Mouse (Mus musculus): ENCODE results near the gene Plekhg6. TPM values are rescaled to one million over a fixed set of nuclear protein-coding genes. Genes with fewer than 3 reads are reported as not detected.

The Plekhg6 gene
- total RNA-seq, 2 experiments from 2014 or later: 0.13 TPM; not detected in 1

DNA sequence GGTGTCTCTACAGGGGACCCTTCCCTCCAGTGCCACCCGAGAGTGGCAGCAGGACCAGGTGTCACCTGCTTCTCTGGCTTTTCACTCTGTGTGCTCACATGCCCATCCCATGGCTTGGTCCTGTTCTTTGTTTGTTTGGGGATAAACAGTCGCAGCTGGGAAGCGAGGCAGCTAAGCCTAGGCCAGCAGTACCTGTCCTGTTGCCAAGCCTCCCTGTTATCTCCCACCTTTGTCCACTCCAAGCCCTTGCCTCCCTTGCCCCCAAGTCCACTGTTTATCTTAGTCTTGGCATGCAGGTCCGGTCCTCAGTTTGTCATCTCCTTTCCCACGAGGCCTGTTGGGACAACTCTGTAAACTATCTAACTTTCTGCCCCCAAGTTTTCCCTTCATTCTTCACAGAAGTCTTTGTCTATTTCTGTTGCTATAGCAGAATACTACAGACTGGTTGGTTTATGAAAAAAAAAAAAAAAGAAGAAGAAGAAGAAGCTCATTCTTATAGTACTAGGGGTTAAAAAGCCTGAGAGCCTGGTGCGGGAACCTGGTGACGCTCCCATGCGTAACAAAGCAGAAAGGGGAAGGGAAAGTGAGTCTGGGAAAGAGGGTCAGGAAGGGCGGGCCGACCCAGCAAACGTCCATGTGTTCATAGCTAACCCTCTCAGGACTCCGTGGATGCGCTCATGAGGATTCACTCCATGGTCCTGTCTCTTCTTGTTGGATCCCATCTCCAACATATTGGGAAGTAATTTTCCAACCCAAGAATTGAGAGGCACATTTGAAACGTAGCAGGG is 47.3 kb downstream of the Plekhg6 start:
- no peak for DNase-seq (ENCODE audit: low spot score in 2 of 2)

DNA sequence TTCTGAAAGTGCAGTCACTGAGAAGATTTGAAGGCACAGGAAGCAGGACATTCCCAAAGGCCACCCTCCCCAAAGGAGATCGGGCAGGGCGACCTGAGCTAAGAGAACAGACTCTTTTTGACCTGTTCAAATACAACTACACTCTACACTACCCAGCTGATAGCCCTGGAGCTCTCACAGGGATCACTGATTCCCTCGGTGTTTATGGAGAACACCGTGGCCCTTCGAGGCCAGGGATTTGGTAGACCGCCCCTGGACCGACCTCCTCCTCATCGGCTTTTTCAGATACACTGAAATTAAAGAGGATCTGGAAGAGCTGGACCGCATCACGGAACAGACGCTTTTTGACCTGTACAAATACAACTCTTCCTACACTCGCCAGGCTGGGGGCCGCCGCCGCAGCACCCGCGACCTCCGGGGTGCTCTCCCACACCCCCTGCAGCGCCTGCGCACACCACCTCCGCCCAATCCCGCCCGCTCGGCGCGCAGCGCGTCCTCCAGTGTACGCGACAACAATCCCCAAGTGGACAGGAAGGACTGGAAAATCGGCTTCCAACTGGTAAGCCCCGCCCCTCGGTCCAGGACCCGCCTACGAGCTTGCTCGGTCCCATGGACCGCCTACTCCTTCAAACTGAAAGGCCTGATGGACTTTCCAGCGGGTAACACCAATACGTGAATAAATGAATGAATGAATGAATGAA is 49.8 kb downstream of the Plekhg6 start:
- DNase-seq (ENCODE audit: low spot score in 2 of 2): peak; percentile 93

DNA sequence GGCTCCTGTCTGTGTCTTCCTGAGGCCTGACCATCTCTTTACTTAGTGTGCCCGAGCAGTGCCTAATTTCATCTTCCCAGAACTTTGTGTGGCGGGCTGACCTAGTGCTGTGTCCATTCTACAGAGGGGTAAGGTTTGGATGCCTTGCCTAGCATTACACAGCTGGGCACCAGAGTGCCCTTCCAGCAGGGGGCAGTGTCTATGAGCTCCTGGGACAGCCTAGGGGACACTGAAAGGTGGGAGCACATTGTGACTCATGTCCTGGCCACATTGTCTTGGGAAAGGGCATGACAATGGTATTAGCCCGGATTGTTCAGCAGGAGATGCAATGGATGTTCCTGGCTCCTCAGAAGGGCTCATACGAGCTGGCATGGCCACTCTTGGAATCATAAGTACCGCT is 52.4 kb downstream of the Plekhg6 start:
- DNase-seq (ENCODE audit: low spot score in 2 of 2): peak; percentile 61 to 74

DNA sequence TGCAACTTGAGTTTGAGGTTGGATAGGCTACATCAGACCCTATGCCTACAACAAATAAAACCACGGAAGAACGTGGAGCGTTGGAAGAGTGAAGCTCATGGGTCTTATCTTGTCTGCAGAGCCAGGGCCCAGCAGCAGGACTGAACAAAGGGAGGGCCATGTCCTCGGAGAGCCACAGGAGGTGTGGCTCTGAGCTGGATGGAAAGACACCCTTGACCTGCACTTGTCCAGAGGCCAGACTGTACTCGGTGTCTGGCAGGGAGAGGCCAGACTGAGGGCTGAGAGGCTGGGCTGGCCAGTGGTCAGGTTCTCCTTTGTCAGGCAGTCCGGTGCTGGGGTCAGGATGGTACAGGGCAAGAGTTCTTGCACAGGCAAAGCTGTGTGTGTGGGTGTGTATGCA is 55.3 kb downstream of the Plekhg6 start:
- no peak for DNase-seq (ENCODE audit: low spot score in 2 of 2)

DNA sequence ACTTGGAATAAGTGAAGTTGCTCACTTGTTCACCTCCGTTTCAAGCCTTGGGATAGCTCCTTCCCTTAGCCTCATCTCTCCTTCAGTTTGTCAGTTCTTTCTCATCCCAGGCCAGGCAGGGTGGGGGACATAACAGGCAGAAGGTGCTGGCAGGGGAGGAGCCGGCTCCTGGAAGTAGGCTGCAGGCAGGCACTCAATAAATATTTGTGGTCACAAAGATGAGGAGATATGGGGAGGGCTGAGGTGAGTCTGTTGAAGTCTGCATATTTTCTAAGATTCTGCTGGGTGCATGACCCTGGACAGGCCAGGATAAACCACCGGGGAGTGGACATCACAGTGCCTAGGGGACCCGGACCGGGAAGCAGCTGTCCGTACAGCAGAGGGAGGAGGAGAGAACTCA is 57.0 kb downstream of the Plekhg6 start:
- DNase-seq (ENCODE audit: low spot score in 2 of 2): no peak

DNA sequence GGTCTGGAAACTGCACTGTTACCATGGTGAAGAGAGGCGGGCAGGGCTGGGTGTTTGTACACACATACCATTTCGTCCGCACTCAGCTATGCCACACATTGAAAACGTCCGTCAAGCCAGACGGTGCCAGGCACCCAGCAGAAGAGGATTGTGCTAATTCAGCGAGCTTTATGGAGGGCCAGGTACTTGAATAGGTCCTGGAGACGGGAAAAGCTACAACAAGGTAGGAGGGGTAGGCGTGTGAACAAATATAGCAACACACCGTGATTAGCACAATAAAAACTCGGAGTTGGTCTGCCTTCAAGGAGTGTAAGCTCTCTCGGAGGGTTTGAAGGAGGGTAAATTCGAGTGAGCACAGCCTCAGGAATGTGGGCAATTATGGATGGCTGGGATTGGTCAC is 57.8 kb downstream of the Plekhg6 start:
- no peak for DNase-seq (ENCODE audit: low spot score in 2 of 2)

DNA sequence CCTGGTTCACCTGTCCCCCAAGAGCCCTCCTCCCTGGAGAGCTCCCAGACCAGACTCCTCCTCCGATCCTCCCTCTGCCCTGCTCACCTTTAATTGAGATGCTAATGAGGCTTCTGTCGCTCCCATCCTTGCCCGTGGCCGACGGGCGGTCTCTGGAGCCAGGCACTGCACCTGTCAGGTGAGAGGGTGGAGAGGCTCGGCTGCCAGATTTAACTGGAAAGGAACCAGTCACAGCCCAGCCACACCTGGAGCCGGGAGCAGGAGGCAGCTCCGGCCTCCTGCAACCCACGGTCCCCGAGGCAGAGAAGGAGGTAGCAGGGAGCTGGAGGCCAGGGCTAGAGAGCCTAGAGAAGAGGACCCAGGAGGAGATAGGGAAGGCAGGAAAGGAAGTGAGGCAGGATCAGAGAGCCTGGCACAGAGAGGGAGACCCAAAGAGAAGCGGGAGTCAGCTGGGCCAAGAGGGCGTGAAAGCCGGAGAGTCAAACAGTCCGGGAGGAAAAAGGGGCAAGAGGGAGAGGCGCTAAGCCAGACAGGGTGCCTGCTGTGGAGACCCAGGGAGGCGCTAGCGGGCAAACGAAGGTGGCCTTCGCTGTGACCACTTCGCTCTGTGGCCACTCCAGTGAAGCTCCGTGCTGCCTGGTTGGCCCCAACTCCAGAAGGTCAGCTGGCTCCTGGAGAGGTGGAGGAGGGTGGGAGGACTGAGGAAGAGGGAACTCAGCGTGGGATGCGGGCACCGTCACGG is 59.3 kb downstream of the Plekhg6 start:
- DNase-seq (ENCODE audit: low spot score in 2 of 2): no peak

DNA sequence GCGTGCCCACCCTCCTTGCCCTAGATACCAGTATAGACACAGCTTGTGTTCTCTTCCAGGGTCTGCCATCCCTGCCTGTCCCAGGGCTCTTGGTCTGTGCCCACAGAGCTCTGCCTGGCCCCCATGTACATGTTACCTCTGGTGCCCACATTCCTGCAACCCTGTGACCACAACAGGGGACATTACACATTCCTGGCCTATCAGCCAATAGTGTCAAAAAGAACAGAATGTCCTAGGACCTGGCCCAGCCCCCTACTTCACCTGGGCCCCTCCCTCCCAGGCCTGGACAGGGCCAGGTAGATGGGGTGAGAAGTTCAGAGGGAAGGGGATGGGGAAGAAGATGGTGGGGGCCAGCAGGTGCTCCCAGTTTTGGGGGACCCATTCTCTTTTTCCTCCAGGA is 60.3 kb downstream of the Plekhg6 start, which contains the start of gene Scnn1a:
TSS of gene Scnn1a (plus strand) at position 337 of the 400 bp plus-strand sequence.
- no peak for DNase-seq (ENCODE audit: low spot score in 2 of 2)

DNA sequence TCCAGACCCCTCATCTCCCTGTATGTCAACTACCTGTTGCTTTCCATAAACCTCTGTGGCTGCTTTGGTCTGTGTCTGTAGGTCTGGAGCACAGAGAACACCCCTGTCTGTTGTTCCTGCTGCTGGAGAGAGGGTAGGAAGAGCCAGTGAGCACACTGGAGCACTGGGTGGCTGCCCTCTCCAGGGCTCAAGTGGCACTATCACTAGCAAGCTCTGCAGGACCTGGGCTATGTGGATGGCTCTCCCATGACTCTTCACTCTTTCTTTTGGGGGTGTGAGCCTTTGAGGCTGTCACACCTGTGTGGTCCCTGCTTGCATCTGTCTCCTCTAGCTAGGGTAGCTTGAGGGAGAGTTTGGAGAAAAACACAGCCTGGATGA is 60.7 kb downstream of the Plekhg6 start:
- DNase-seq (ENCODE audit: low spot score in 2 of 2): no peak

DNA sequence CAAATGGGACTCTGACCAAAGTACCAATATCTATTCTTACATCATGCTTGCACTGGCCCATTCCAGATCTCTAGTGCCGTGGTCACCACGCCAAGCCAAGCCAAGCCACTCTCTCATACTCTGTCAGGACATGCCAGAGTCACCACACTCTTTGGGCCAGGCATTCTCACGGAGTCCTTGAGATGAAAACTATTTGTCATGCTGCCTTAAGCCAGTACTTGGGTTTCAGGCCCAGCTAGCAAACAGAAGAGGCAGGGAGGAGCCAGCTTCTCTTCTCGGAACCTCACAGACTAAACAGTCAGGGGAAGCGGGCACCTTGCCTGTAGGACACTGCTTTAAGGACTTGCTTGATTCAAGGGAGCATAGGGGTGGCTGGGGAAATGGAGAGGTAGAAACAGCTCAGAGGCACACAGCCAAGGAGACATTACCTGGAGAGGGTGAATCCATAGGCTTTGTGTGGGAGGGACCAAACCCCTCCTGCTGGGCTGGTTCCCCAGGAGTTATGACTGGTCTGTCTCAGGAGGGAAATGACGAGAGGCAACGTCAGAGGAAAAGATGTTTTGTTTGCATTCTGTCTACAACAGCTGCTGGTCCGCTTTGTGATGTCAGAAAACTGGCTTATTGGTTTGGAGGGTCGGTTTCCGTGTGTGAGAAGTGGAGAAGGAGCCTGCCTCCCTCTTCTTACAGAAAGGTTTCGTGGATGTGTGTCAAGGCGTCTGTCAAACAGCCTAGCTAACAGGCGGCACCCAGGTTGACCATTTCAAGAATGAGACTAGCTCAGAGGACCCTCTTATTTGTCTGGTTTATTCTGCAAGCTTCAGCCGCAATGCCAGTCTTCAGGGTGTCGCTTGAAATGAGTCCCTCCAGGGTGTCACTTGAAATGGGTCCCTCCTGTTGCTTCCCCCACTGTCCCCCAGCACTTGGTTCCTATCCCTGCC is 61.3 kb downstream of the Plekhg6 start:
- DNase-seq (ENCODE audit: low spot score in 2 of 2): peak in 1 of 2 experiments; percentile 31

DNA sequence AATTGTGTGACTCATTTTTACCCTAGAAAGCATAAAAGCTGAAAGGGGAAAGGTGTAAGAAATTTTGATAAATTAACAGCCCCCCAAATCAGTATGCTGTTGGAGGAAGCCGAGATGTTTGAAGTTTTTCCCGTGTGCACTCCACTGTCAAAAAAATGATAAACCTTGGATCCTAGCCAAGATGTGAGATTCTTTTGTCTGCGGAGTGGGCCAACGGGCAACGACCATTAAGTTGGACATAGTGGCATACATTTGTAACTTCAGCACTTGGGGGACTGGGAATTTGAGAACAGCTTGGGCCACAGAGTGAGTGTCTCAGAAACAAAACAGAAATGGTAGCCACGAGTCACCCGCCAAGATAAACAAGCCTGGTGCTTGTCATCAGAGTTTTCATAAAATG is 63.5 kb downstream of the Plekhg6 start:
- DNase-seq (ENCODE audit: low spot score in 2 of 2): no peak

DNA sequence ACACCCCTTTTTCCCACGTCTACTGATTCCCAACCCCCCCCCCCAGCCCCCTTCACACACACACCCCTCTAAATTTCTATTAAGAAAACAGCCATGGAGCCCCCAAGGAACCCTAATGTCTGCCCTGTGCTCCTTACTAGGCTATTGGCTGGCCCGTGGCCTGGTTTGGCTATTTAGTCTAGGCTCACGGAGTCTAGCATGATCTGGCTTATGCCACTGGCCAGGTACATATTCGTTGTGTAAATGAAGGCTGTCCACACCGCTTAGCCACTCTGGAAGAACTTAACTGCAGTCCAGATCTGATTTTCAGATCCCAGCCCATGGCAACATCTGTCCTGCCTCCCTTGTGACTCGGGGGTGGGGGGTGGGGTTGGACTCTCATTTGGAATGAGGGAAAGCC is 65.8 kb downstream of the Plekhg6 start:
- DNase-seq (ENCODE audit: low spot score in 2 of 2): no peak

DNA sequence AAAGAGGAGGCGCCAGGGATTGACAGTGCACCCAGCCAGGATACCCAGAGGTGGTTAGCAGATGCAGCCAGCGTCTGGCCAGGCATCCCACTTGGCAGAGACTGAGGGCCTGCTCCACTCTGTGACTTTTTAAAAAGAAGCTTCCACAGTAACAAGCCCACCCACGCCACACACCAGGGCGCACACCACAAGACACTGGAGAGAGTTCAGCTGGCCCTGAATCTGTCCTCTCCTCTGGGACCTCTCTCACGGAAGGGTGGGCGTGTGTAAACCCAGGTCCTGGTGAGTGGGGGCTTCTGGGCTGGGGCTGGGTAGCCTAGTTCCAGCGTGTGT is 66.4 kb downstream of the Plekhg6 start:
- no peak for DNase-seq (ENCODE audit: low spot score in 2 of 2)

DNA sequence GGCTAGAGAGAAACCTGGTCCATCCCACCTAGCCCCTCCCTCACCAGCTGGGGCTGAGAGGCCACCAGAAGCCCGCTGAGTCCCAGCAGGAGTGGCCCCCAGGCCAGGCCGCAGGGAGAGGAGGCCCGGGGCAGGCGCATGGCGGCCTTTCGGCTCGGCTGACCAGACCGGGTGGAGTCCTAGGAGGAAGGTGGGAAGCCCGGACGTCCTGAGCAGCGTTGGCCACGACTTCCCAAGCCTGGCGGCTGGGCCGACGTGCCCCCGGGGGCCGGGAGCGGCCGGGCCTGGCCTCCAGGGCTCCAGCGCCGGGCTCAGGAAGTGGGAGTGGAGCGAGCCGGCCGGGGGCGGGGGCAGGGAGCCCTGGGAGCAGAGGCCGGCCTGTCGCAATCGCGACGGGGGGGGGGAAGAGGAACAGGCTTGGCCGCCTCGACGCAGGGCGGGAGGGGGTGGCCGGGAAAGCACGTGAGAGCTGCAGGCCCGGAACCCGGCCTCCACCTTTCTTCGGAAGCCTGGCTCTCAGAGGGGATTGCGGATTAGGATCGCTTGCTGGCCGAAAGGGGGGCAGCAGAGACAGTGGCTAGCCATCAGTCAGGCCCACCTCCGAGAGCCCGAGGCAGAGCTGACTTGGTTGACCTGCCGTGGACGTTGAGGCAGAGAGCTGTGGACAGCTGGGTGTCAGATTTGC is 66.9 kb downstream of the Plekhg6 start, which contains the start of gene Ltbr:
TSS of gene Ltbr (minus strand) at position 340 of the 685 bp plus-strand sequence.
- peak; percentile 84 to 85 for DNase-seq (ENCODE audit: low spot score in 2 of 2)

Other genes with a start within 250 kb of the Plekhg6 start
- gene Nop2, start 248.9 kb downstream of the Plekhg6 start, total RNA-seq (2021): 10 to 100 TPM; 51.6 to 61.3 TPM
- 10 to 100 TPM; 19.4 to 20.4 TPM for gene Iffo1, start 235.6 kb downstream of the Plekhg6 start, total RNA-seq (2021)
- gene Gapdh, start 214.3 kb downstream of the Plekhg6 start, total RNA-seq (2021): 1,000 to 10,000 TPM; 2,223 to 4,104 TPM
- 10 to 100 TPM; 15.3 to 17.1 TPM for gene Ncapd2, start 189.1 kb downstream of the Plekhg6 start, total RNA-seq (2021)
- gene Mrpl51, start 189.0 kb downstream of the Plekhg6 start, total RNA-seq (2021): 100 to 1,000 TPM; 161 to 206 TPM
- 10 to 100 TPM; 33.5 to 39.1 TPM for gene Vamp1, start 165.2 kb downstream of the Plekhg6 start, total RNA-seq (2021)
- gene Tapbpl, start 148.9 kb downstream of the Plekhg6 start, total RNA-seq (2021): 10 to 100 TPM; 10.9 to 19.5 TPM
- under 1 TPM; 0.38 to 0.46 TPM for gene Cd27, start 143.8 kb downstream of the Plekhg6 start, total RNA-seq (2021)
- not detected for gene Tuba3a, start 94.8 kb downstream of the Plekhg6 start, total RNA-seq (2021)
- gene Ltbr, start 66.9 kb downstream of the Plekhg6 start, total RNA-seq (2021): 10 to 100 TPM; 56.6 to 78.9 TPM
- gene Scnn1a, start 60.1 kb downstream of the Plekhg6 start, total RNA-seq (2021): 1 to 10 TPM; 1.3 to 1.7 TPM
- 100 to 1,000 TPM; 185 to 291 TPM for gene Tnfrsf1a, start 31.4 kb downstream of the Plekhg6 start, total RNA-seq (2021)
- gene Cd9, start 114.0 kb upstream of the Plekhg6 start, total RNA-seq (2021): 100 to 1,000 TPM in 1 of 2 experiments, 10 to 100 TPM in 1; 90.1 to 131 TPM
- gene Vwf, start 166.0 kb upstream of the Plekhg6 start, total RNA-seq (2021): 1 to 10 TPM; 5.7 to 8.0 TPM

Measured in adrenal gland, adult 18-20 months (tissue).